Mouse (Mus musculus): ENCODE data around the gene Cacna2d1.

Cacna2d1 gene

DNA sequence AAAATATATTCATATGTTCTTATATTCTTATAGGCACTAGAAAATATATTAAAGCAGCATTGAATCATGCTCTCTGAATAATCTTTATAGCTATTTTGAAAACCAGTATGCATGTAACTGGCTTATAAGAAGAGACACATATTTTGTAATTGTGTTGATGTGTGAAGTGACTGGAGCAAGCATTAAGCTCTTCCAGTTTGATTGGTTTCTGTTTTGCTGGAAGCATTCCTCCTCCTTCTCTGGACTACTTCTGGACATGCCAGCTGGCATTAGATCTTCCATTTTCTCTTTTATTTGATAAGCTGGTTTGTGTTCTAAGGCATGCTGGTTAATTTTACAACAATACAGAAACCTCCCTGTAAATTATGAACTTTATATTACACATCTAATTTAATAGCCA lies 228.8 kb downstream of the Cacna2d1 start:
- no peak for DNase-seq (ENCODE audit: low spot score)

DNA sequence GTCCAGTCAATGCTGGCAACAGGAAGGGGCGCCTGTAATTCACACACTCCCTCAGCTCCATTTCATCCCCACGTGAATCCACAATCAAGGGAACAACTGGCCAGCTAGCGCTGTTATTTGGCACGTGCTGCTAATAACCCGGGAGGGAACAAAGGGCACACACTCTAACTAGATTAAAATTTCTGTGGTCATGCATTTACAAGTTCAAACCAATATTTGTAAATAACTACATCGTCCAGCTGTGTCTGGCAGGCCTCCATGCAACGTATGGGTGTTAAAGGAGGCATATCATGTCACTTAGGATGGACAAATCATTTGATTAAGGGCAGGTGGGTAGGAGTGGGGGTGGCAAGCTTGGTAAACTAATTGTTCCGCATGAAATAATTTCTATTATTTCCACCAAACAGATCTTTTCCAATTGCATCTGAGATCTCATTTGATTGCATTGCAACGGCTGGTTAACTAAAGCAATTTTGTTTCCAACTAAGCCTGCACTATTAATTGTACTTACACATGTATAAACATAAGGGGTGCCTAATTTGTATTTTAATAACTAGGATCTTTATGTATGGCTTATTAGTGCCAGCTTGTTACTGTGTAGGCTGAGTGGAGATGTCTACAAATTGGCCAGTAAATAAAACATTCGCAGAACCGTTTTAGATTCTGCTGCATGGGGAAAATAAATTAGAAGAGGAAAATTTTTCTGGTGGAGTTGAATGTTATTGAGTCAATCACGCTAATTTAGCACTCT lies 231.8 kb downstream of the Cacna2d1 start:
- no peak for DNase-seq (ENCODE audit: low spot score)

- DNase-seq (ENCODE audit: low spot score): no peak
These were observed 232.4 kb downstream of the Cacna2d1 start for GRCm38 (mm10) chr5:16166868-16167267.

- no peak for DNase-seq (ENCODE audit: low spot score)
These were observed 246.6 kb downstream of the Cacna2d1 start for GRCm38 (mm10) chr5:16181041-16181440.

DNA sequence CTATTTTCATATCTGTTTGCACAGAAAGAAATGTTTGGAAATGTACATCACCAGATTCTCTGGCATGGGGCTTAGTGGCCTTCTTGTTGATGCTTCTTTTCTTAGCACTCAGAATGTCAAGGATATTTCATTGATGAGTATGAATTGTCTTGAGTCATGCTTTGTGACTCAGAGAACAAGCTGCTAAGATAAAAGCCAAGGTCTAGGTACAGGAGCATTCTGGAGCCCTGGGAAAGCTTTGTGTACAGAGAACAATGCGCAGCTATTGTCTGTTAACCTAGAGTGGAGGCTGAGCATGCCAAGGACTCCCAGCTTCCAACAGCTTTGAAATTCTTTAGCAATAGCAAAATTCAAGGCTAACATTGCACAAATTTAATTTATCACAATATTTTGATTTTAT lies 249.6 kb downstream of the Cacna2d1 start:
- DNase-seq (ENCODE audit: low spot score): no peak

GRCm38 (mm10) chr5:16187931-16188330 lies 253.4 kb downstream of the Cacna2d1 start:
- DNase-seq (ENCODE audit: low spot score): no peak

- no peak for DNase-seq (ENCODE audit: low spot score)
These were observed 255.4 kb downstream of the Cacna2d1 start for GRCm38 (mm10) chr5:16189878-16190277.

DNA sequence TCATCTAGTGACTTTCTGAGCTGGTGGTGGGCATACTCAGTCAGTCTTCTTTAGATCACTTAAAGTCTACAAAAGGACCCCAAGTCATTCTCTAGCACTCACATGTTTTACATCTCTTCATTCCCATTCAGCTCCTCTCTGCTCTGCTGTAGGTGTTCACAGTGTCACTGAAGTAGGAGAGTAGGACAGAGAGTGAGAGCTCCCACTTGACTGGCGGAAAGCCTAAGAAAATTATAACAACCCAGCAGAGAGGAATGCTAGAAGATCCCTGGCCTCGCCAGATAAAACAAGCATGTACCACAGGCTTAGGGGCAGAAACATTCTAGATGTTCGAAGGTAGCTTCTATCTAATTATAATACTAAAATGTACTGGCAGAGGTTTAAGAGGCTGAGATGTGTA lies 256.7 kb downstream of the Cacna2d1 start:
- DNase-seq (ENCODE audit: low spot score): no peak

- DNase-seq (ENCODE audit: low spot score): no peak
These were observed 265.3 kb downstream of the Cacna2d1 start for GRCm38 (mm10) chr5:16199816-16200215.

- DNase-seq (ENCODE audit: low spot score): no peak
These were observed 287.5 kb downstream of the Cacna2d1 start for GRCm38 (mm10) chr5:16221960-16222359.

DNA sequence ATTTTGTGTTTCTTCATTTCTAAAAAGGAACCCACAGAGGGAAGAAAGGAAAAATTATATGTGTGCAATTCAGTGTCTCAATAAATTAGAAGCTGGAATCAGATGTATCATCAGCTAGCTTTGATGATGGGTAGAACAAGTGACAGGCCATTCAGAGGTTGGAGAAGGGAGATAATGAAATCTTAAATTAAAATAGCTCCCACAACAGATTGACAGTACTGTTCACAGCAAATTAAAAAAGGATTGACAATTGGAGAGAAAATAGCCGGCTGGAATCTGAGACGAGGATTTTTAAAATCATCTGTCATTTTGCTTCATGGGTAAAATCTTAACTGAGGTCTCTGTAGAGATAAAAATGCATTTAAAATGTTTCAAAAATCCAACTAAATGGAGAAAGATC lies 290.9 kb downstream of the Cacna2d1 start:
- no peak for DNase-seq (ENCODE audit: low spot score)

DNA sequence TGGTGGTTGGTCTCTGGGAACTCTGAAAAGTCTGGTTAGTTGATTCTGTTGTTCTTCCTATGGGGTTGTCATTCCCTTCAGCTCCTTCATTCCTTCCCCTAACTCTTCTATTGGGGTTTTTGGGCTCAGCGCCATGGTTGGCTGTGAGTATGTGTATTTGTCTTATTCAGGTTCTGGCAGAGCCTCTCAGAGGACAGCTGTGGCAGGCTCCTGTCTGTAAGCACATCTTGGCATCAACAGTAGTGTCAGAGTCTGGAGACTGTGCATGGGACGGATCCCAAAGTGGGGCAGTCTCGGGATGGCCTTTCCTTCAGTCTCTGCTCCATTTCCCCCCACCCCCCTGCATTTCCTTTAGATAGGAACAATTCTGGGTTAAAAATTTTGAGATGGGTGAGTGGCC lies 294.9 kb downstream of the Cacna2d1 start:
- no peak for DNase-seq (ENCODE audit: low spot score)

- no peak for DNase-seq (ENCODE audit: low spot score)
These were observed 297.0 kb downstream of the Cacna2d1 start for GRCm38 (mm10) chr5:16231477-16231876.

GRCm38 (mm10) chr5:16234891-16235290 lies 300.4 kb downstream of the Cacna2d1 start:
- DNase-seq (ENCODE audit: low spot score): no peak

- DNase-seq (ENCODE audit: low spot score): no peak
These were observed 301.4 kb downstream of the Cacna2d1 start for GRCm38 (mm10) chr5:16235864-16236263.

DNA sequence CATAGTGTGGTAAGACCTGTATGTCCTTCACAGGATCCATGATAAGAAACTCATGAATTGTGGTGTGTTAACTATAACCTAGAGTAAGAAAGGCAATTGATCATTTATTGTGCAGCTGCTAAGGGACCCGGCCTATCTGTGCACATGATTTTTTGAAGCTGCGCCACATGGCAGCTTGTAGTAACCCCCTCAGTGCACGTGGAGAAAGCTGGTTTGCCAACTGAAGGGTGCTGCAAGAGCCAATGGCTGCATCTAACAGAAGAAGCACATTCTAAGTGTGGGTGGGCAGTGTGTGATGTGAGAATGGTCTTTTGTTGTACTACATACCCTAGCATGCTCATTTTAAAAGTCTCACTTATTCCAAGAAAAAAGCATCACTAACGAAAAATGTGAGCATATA lies 302.1 kb downstream of the Cacna2d1 start:
- DNase-seq (ENCODE audit: low spot score): no peak

GRCm38 (mm10) chr5:16237972-16238371 lies 303.5 kb downstream of the Cacna2d1 start:
- DNase-seq (ENCODE audit: low spot score): no peak

- no peak for DNase-seq (ENCODE audit: low spot score)
These were observed 305.8 kb downstream of the Cacna2d1 start for GRCm38 (mm10) chr5:16240255-16240654.

- DNase-seq (ENCODE audit: low spot score): no peak
These were observed 309.1 kb downstream of the Cacna2d1 start for GRCm38 (mm10) chr5:16243599-16243998.

- no peak for DNase-seq (ENCODE audit: low spot score)
These were observed 318.4 kb downstream of the Cacna2d1 start for GRCm38 (mm10) chr5:16252738-16253513.

GRCm38 (mm10) chr5:16253768-16254167 lies 319.3 kb downstream of the Cacna2d1 start:
- no peak for DNase-seq (ENCODE audit: low spot score)

- no peak for DNase-seq (ENCODE audit: low spot score)
These were observed 330.9 kb downstream of the Cacna2d1 start for GRCm38 (mm10) chr5:16265385-16265784.

- no peak for DNase-seq (ENCODE audit: low spot score)
These were observed 342.6 kb downstream of the Cacna2d1 start for GRCm38 (mm10) chr5:16277058-16277457.
